Mouse (Mus musculus) ES-Bruce4 (cell line): ENCODE results near the gene Nelfe.

Experiments
- CTCF ChIP-seq: IDR thresholded peaks from one replicate; pipeline ENCODE4 v1.8.1; 2011; ENCODE audit warnings: low read depth, low read length
- EP300 ChIP-seq: IDR thresholded peaks from 2 replicates; pipeline ENCODE4 v1.6.1; 2011; ENCODE audit warnings: low read depth, low read length; ENCODE audit not compliant: insufficient read depth
- POLR2A ChIP-seq: IDR thresholded peaks from one replicate; pipeline ENCODE4 v1.8.1; 2011; ENCODE audit warnings: low read length; ENCODE audit not compliant: insufficient read depth

DNA sequence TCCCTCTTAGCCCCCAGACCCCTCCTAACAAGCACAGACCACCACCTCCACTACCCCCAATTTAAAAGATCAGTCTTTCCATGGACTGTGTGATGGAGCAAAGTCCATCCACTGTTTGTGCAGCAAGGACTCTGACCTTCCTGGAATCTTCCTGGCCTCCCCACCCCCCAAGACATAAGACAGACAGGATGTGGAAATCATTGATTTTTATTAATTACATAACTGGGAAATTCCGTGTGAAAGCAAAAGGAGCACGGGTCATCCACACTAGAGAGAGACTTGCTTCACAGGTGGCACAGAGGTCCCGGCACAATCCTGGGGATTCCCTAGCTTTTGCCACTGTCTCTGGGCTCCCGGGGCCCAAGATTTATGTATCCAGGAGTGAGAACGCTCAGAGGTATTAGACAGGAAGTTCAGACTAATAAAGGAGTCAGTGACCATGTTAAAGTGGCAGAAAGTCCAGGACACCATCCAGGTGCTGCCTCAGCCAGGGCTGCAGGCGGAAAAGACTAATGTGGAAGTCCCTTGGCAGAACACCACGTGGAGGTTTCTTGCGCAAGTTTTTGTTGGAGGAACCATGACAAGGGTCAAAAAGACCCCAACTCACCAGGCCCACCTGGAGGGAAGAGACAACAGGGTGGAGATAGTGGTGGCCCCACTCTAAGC lies 12.4 kb downstream of the Nelfe start, which contains the start of gene Cfb:
- TF ChIP-seq POLR2A (no peak), CTCF (no peak), EP300 (no peak)
